Mouse (Mus musculus): ENCODE measurements around the gene 2410015M20Rik.
A peak's percentile ranks its signal among the peaks of the same experiment; 100 is the strongest.
"Not testable (repeated sequence)": the region's sequence is repeated elsewhere in the genome, so short reads cannot be mapped to it uniquely, and the experiment has no call there.

Gene 2410015M20Rik

GRCm38 (mm10) chr17:56609452-56610171 is at the start of gene 2410015M20Rik:
TSS of gene 2410015M20Rik (minus strand) at chr17:56609771.
- peak; percentile 95 to 98 for DNase-seq (ENCODE audit: low spot score in 2 of 2)

GRCm38 (mm10) chr17:56656171-56656570 is 46.6 kb upstream of the 2410015M20Rik start:
- DNase-seq (ENCODE audit: low spot score in 2 of 2), result no peak

GRCm38 (mm10) chr17:56655311-56655710 is 45.7 kb upstream of the 2410015M20Rik start:
- DNase-seq (ENCODE audit: low spot score in 2 of 2), result no peak

- DNase-seq (ENCODE audit: low spot score in 2 of 2), result no peak
Observed at GRCm38 (mm10) chr17:56654771-56655170, 45.2 kb upstream of the 2410015M20Rik start.

- DNase-seq (ENCODE audit: low spot score in 2 of 2), result no peak
Observed at GRCm38 (mm10) chr17:56651801-56652200, 42.2 kb upstream of the 2410015M20Rik start.

- no peak for DNase-seq (ENCODE audit: low spot score in 2 of 2)
Observed at GRCm38 (mm10) chr17:56647546-56647945, 38.0 kb upstream of the 2410015M20Rik start.

- no peak for DNase-seq (ENCODE audit: low spot score in 2 of 2)
Observed at GRCm38 (mm10) chr17:56643237-56643636, 33.7 kb upstream of the 2410015M20Rik start.

GRCm38 (mm10) chr17:56634023-56634422 is 24.5 kb upstream of the 2410015M20Rik start:
- DNase-seq (ENCODE audit: low spot score in 2 of 2), result no peak

GRCm38 (mm10) chr17:56631807-56632206 is 22.2 kb upstream of the 2410015M20Rik start:
- no peak for DNase-seq (ENCODE audit: low spot score in 2 of 2)

- not testable (repeated sequence) for DNase-seq (ENCODE audit: low spot score in 2 of 2)
Observed at GRCm38 (mm10) chr17:56629800-56630781, 20.5 kb upstream of the 2410015M20Rik start.

- no peak for DNase-seq (ENCODE audit: low spot score in 2 of 2)
Observed at GRCm38 (mm10) chr17:56627530-56628277, 18.1 kb upstream of the 2410015M20Rik start, which contains the start of gene Catsperd. TSS of gene Catsperd (plus strand) at chr17:56628143.

GRCm38 (mm10) chr17:56626754-56627470 is 17.3 kb upstream of the 2410015M20Rik start, which contains the start of gene Lonp1:
TSS of gene Lonp1 (minus strand) at chr17:56626887.
- peak; percentile 93 to 98 for DNase-seq (ENCODE audit: low spot score in 2 of 2)

GRCm38 (mm10) chr17:56626260-56626659 is 16.7 kb upstream of the 2410015M20Rik start:
- no peak for DNase-seq (ENCODE audit: low spot score in 2 of 2)

- no peak for DNase-seq (ENCODE audit: low spot score in 2 of 2)
Observed at GRCm38 (mm10) chr17:56625495-56625894, 15.9 kb upstream of the 2410015M20Rik start.

GRCm38 (mm10) chr17:56617628-56618027 is 8.1 kb upstream of the 2410015M20Rik start:
- DNase-seq (ENCODE audit: low spot score in 2 of 2), result no peak

GRCm38 (mm10) chr17:56616725-56617124 is 7.2 kb upstream of the 2410015M20Rik start:
- no peak for DNase-seq (ENCODE audit: low spot score in 2 of 2)

GRCm38 (mm10) chr17:56615792-56616191 is 6.2 kb upstream of the 2410015M20Rik start:
- no peak for DNase-seq (ENCODE audit: low spot score in 2 of 2)

- no peak for DNase-seq (ENCODE audit: low spot score in 2 of 2)
Observed at GRCm38 (mm10) chr17:56615136-56615784, 5.7 kb upstream of the 2410015M20Rik start.

GRCm38 (mm10) chr17:56614391-56615135 is 5.0 kb upstream of the 2410015M20Rik start:
- DNase-seq (ENCODE audit: low spot score in 2 of 2), result no peak

GRCm38 (mm10) chr17:56613893-56614292 is 4.3 kb upstream of the 2410015M20Rik start:
- not testable (repeated sequence) for DNase-seq (ENCODE audit: low spot score in 2 of 2)

All from frontal cortex, postnatal 36 days (tissue).